Mouse (Mus musculus): ENCODE data around the gene Sp1. TPM values are rescaled to one million over a fixed set of nuclear protein-coding genes. Genes with fewer than 3 reads are reported as not detected.

Gene Sp1
- total RNA-seq, 2 experiments from 2014 or later: 55.5 to 74.3 TPM

GRCm38 (mm10) chr15:102399229-102400221 lies 6.4 kb upstream of the Sp1 start:
- peak; percentile 92 for DNase-seq

GRCm38 (mm10) chr15:102400476-102401045 lies 5.4 kb upstream of the Sp1 start:
- DNase-seq: no peak

DNA sequence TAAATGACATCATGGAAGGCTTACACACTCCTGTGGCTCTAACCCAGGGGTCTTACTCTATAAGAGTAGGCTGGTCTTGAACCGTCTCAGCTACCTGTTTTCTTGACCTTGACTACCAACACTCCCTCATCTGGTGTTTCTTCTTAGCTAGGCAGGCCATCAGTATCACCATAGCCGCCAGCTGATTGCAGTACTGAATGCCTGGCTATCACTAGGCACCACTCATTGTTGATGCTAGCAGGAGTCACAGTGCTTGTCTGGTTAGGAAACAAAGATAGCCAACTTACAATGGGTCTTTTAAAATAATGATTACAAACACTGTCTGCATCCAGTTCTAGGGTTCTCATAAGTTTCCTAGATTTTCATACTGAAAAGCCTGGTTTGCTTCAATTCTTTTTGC lies 4.7 kb upstream of the Sp1 start:
- DNase-seq: no peak

GRCm38 (mm10) chr15:102402210-102402609 lies 3.7 kb upstream of the Sp1 start:
- DNase-seq: no peak

- DNase-seq: no peak
These were observed 1.1 kb upstream of the Sp1 start for GRCm38 (mm10) chr15:102404608-102405488.

DNA sequence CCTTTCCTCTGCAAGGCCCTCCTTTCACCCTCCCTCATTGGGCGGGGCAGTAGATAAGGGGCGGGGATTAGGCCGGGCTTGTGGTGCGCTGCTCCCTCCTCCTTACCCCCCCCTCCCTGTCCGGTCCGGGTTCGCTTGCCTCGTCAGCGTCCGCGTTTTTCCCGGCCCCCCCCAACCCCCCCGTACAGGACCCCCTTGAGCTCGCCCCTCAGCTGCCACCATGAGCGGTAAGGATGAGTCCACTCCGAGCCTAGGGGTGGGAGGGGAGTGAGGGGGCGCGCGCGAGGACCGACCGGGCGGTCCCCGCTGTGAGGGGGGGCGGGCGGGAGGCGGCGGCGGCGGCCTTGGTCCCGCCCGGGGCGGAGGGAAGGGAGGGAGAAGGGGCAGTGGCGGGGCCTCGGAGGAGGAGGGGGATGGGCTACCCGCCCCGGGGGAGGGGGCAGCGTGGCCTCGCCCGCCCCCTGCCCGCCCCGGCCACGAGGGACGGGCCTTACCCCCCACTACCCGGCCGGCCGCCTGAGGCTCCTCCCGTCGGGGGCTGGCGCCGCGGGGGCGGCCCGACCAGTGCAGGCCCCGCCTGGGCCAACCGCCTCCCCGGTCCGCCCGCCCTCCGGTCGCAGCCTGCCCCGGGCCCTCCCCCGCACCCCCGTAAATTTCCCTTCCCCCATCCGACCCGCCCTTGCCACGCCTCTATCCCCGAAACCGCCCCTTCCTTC lies 411 bp downstream of the Sp1 start:
- DNase-seq: peak; percentile 87

- no peak for DNase-seq
These were observed 1.1 kb downstream of the Sp1 start for GRCm38 (mm10) chr15:102406912-102407580.

- DNase-seq: no peak
These were observed 2.0 kb downstream of the Sp1 start for GRCm38 (mm10) chr15:102407681-102408557.

DNA sequence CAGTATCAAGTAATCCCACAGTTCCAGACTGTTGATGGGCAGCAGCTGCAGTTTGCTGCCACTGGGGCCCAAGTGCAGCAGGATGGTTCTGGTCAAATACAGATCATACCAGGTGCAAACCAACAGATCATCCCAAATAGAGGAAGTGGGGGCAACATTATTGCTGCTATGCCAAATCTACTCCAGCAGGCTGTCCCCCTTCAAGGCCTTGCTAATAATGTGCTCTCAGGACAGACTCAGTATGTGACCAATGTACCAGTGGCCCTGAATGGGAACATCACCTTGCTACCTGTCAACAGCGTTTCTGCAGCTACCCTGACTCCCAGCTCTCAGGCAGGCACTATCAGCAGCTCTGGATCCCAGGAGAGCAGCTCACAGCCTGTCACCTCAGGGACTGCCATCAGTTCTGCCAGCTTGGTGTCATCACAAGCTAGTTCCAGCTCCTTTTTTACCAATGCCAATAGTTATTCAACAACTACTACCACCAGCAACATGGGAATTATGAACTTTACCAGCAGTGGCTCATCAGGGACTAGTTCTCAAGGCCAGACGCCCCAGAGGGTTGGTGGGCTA lies 2.7 kb downstream of the Sp1 start:
- no peak for DNase-seq

DNA sequence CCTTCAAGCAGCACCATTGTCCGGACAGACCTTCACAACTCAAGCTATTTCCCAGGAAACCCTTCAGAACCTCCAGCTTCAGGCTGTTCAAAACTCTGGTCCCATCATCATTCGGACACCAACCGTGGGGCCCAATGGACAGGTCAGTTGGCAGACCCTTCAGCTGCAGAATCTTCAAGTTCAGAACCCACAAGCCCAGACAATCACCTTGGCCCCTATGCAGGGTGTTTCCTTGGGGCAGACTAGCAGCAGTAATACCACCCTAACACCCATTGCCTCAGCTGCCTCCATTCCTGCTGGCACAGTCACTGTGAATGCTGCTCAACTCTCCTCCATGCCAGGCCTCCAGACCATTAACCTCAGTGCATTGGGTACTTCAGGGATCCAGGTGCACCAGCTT lies 3.3 kb downstream of the Sp1 start:
- no peak for DNase-seq

GRCm38 (mm10) chr15:102411077-102411476 lies 5.1 kb downstream of the Sp1 start:
- DNase-seq: no peak

GRCm38 (mm10) chr15:102413687-102414086 lies 7.7 kb downstream of the Sp1 start:
- DNase-seq: no peak

- DNase-seq: no peak
These were observed 11.6 kb downstream of the Sp1 start for GRCm38 (mm10) chr15:102417524-102417923.

GRCm38 (mm10) chr15:102420986-102421385 lies 15.0 kb downstream of the Sp1 start:
- DNase-seq: no peak

- DNase-seq: peak; percentile 51
These were observed 15.5 kb downstream of the Sp1 start for GRCm38 (mm10) chr15:102421437-102421836.

GRCm38 (mm10) chr15:102423602-102424240 lies 17.8 kb downstream of the Sp1 start:
- DNase-seq: no peak

- DNase-seq: no peak
These were observed 18.7 kb downstream of the Sp1 start for GRCm38 (mm10) chr15:102424657-102425056.

- no peak for DNase-seq
These were observed 21.0 kb downstream of the Sp1 start for GRCm38 (mm10) chr15:102426963-102427362.

DNA sequence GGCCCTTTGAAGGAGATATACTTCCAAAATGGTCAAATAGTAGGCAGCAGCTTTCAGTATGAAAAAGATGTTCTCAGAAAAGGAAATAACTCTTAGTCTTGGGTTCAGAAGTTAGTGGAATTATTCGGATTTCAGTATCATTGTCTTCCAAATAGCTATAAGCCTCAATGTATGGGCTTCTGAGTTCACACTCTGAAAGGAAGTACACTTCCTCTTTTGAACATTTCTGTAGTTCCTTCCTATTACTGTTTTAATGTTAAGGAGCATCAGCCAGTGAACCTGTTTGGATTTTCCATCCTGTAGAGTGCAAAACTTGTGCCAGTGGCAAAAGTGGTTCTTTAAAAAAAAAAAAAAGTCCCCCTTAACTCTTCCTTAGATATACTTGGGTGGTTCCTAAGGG lies 26.1 kb downstream of the Sp1 start:
- no peak for DNase-seq

DNA sequence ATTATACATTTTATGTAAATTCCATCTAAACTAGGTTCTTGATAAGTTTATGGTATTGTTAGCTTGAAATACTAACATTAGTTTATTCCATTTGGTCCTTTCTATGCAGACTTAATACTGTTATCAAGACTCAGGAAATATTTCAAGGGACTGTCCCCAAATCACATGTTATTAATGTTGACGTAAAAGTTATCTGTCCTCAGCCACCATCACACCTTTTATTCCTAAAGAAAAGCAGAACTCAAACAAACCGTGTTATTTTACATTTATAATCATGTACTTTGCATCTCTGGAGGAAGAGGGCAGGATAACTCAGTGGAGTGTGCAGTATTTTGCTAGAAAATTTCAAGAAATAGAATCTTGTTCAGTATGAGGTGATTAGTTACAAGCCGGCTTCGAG lies 27.2 kb downstream of the Sp1 start:
- no peak for DNase-seq
